Comparison of ENCODE assay signal across 9 mouse cellular contexts in genomic region chr11:78411606-78412323, GRCm38 (mm10). TPM values are rescaled to one million over a fixed set of nuclear protein-coding genes. Genes with fewer than 3 reads are reported as not detected.
A peak's percentile ranks its signal among the peaks of the same experiment; 100 is the strongest.
DNase-seq lines count a peak whose midpoint lies in the region; ATAC-seq lines count a peak whose summit lies in the region.
"Had no signal": no experiment of that assay in that cellular context is flagged by ENCODE, and none has a peak within 500 bp of the region (broad histone marks: within the 10 kb centered on the region; RNA-seq: fewer than 3 reads in every experiment).

No protein-coding gene starts in this region.

- no peaks in the 10 kb centered on the region for H3K36me3 ChIP-seq in embryonic facial prominence, embryonic 13.5 days
- H3K36me3 ChIP-seq in embryonic facial prominence, embryonic 10.5 days (replicated peaks) = no peaks in the 10 kb centered on the region
- H3K36me3 ChIP-seq in lung, embryonic 16.5 days (ENCODE audit: control insufficient read depth, insufficient read depth, low read length) = no peaks in the 10 kb centered on the region

- no peak overlapping the region; the same call in 1 of the 2 replicates for H3K27ac ChIP-seq in embryonic facial prominence, embryonic 13.5 days
- H3K27ac ChIP-seq in embryonic facial prominence, embryonic 10.5 days (replicated peaks) = no peak overlapping the region
- no peak overlapping the region for H3K27ac ChIP-seq in lung, embryonic 16.5 days (ENCODE audit: low read length)

- no peaks in the 10 kb centered on the region; the same call in 1 of the 2 replicates for H3K4me1 ChIP-seq in embryonic facial prominence, embryonic 13.5 days
- no peaks in the 10 kb centered on the region for H3K4me1 ChIP-seq in embryonic facial prominence, embryonic 10.5 days
- H3K4me1 ChIP-seq in lung, embryonic 16.5 days (replicated peaks; ENCODE audit: control insufficient read depth, insufficient read depth, low read length) = peaks cover 8% of the 10 kb centered on the region

- H3K9me3 ChIP-seq in embryonic facial prominence, embryonic 13.5 days = no peaks in the 10 kb centered on the region
- no peaks in the 10 kb centered on the region for H3K9me3 ChIP-seq in embryonic facial prominence, embryonic 10.5 days
- H3K9me3 ChIP-seq in lung, embryonic 16.5 days (ENCODE audit: control insufficient read depth, low read length) = no peaks in the 10 kb centered on the region
- H3K9me3 ChIP-seq: megakaryocyte, embryonic 14.5 days had no signal

- H3K4me2 ChIP-seq in embryonic facial prominence, embryonic 13.5 days = no peak overlapping the region
- H3K4me2 ChIP-seq in lung, embryonic 16.5 days (ENCODE audit: low read depth, low read length) = no peak overlapping the region

- 0 out of 2 replicates have a peak, but pooled peaks have one; percentile 20 for ATAC-seq in embryonic facial prominence, embryonic 13.5 days (ENCODE audit: insufficient number of reproducible peaks, insufficient read depth, low FRiP score, low TSS enrichment, low read depth)
- no peak for ATAC-seq in lung, embryonic 16.5 days (ENCODE audit: low read depth)

- no peak for DNase-seq in embryonic facial prominence, embryonic 10.5 days (ENCODE audit: low spot score)
- DNase-seq in lung, postnatal 4 days = no peak
- peak; percentile 50 for DNase-seq in cerebellum, postnatal 14 days
- peak; percentile 24 for DNase-seq in right cerebral cortex, postnatal 25 days
- no peak for DNase-seq in thymus, postnatal 4 days
- DNase-seq in embryo, embryonic 9.5 days (ENCODE audit: extremely low spot score) = no peak

- 75% methylated on average over 11 of the region's 11 CpGs for WGBS in embryonic facial prominence, embryonic 13.5 days
- 79% methylated on average over 11 of the region's 11 CpGs for WGBS in embryonic facial prominence, embryonic 10.5 days
- WGBS in lung, embryonic 16.5 days = 79% methylated on average over 11 of the region's 11 CpGs

- no peak overlapping the region for H3K9ac ChIP-seq in embryonic facial prominence, embryonic 13.5 days
- 0 out of 2 replicates have a peak overlapping the region, but pooled peaks have one; percentile 5 for H3K9ac ChIP-seq in lung, embryonic 16.5 days (ENCODE audit: low read length)

- no peak overlapping the region for H3K4me3 ChIP-seq in embryonic facial prominence, embryonic 13.5 days
- no peak overlapping the region for H3K4me3 ChIP-seq in embryonic facial prominence, embryonic 10.5 days
- no peak overlapping the region for H3K4me3 ChIP-seq in lung, embryonic 16.5 days (ENCODE audit: low read length)
- H3K4me3 ChIP-seq: megakaryocyte, embryonic 14.5 days had no signal

- H3K27me3 ChIP-seq in embryonic facial prominence, embryonic 13.5 days = no peaks in the 10 kb centered on the region
- H3K27me3 ChIP-seq in embryonic facial prominence, embryonic 10.5 days (replicated peaks; ENCODE audit: low read depth, poor library complexity, severe bottlenecking) = no peaks in the 10 kb centered on the region
- no peaks in the 10 kb centered on the region; the same call in 1 of the 2 replicates for H3K27me3 ChIP-seq in lung, embryonic 16.5 days (ENCODE audit: control insufficient read depth, insufficient read depth, low read depth, low read length)

RNA-seq across cellular contexts. Expression of gene Slc13a2, which starts 10.3 kb away (rescaled TPM):
- polyA plus RNA-seq in embryonic facial prominence, embryonic 13.5 days (2015; fragmentation: Nextera tagmentation; extraction: Ambion mirVana) = 0.62 TPM in 1 of 2 replicates, not detected in the other
- polyA plus RNA-seq in embryonic facial prominence, embryonic 10.5 days (2016; fragmentation: Nextera tagmentation; extraction: Ambion mirVana) = not detected in 2 replicates
- 0.15 and 0.47 TPM in 2 replicates for polyA plus RNA-seq in lung, embryonic 16.5 days (2015; fragmentation: Nextera tagmentation; extraction: Ambion mirVana)

RNA-seq across cellular contexts. Expression of gene Foxn1, which starts 25.4 kb away (rescaled TPM):
- 0.73 and 1.1 TPM in 2 replicates for polyA plus RNA-seq in embryonic facial prominence, embryonic 13.5 days (2015; fragmentation: Nextera tagmentation; extraction: Ambion mirVana)
- 0.21 and 0.26 TPM in 2 replicates for polyA plus RNA-seq in embryonic facial prominence, embryonic 10.5 days (2016; fragmentation: Nextera tagmentation; extraction: Ambion mirVana)
- polyA plus RNA-seq in lung, embryonic 16.5 days (2015; fragmentation: Nextera tagmentation; extraction: Ambion mirVana) = 0.77 and 1.2 TPM in 2 replicates

RNA-seq across cellular contexts. Expression of gene Slc46a1, which starts 53.7 kb away (rescaled TPM):
- polyA plus RNA-seq in embryonic facial prominence, embryonic 13.5 days (2015; fragmentation: Nextera tagmentation; extraction: Ambion mirVana) = 13.5 and 16.2 TPM in 2 replicates
- 14.9 and 18.4 TPM in 2 replicates for polyA plus RNA-seq in embryonic facial prominence, embryonic 10.5 days (2016; fragmentation: Nextera tagmentation; extraction: Ambion mirVana)
- 12.2 TPM in 2 replicates for polyA plus RNA-seq in lung, embryonic 16.5 days (2015; fragmentation: Nextera tagmentation; extraction: Ambion mirVana)

Comparison
In these comparisons a context has a peak if more than half of its experiments do, and no peak if none do; other contexts are left out.
1. DNase-seq: peak in cerebellum, postnatal 14 days (2 of 2) and right cerebral cortex, postnatal 25 days (single experiment); none in embryonic facial prominence, embryonic 10.5 days (single experiment), lung, postnatal 4 days (0 of 2), thymus, postnatal 4 days (single experiment) and embryo, embryonic 9.5 days (single experiment).